Mouse (Mus musculus) CH12.LX (cell line): ENCODE data around the gene Slc38a3.

Experiments used
- CTCF ChIP-seq, 2 experiments: IDR thresholded peaks in 1 of 2; conservative IDR thresholded peaks in 1 of 2; 2 replicates each; pipeline ENCODE4 v1.5.1; 2011 to 2012; ENCODE audit warnings: low read depth in 2 of 2, low read length in 2 of 2, improper control_type of control experiment in 1 of 2, inconsistent platforms in 1 of 2, mild to moderate bottlenecking in 1 of 2, moderate library complexity in 1 of 2
- ZNF384 ChIP-seq: IDR thresholded peaks from 2 replicates; pipeline ENCODE4 v1.6.1; 2012; ENCODE audit warnings: low read depth, low read length, improper control_type of control experiment, inconsistent platforms

GRCm38 (mm10) chr9:107631861-107632260 is 37.5 kb downstream of the Slc38a3 start:
- TF ChIP-seq CTCF (conservative IDR thresholded peaks at IDR 0.05 in 1 of 2, IDR thresholded peaks at IDR 0.05 in 1 of 2; ENCODE audit: low read depth in 2 of 2, low read length in 2 of 2) (no peak), ZNF384 (no peak)
